Mouse (Mus musculus) adrenal gland, adult 8-10 months (tissue): Measurements from ENCODE around the gene Zfp473. TPM values are rescaled to one million over a fixed set of nuclear protein-coding genes. Genes with fewer than 3 reads are reported as not detected.
"Not testable (repeated sequence)": the region's sequence is repeated elsewhere in the genome, so short reads cannot be mapped to it uniquely, and the experiment has no call there.

Experiments used
- DNase-seq: peaks from one replicate; pipeline ENCODE4 v3.0.0; 2022
- total RNA-seq, 4 experiments: library from RNA; stranded (reverse); gene quantifications; 2 replicates each; pipeline ENCODE4 v1.2.4; 2022

The Zfp473 gene
- total RNA-seq: 1 to 10 TPM in 1 of 4 experiments, under 1 TPM in 3; 0.35 to 1.1 (median 0.41) TPM

DNA sequence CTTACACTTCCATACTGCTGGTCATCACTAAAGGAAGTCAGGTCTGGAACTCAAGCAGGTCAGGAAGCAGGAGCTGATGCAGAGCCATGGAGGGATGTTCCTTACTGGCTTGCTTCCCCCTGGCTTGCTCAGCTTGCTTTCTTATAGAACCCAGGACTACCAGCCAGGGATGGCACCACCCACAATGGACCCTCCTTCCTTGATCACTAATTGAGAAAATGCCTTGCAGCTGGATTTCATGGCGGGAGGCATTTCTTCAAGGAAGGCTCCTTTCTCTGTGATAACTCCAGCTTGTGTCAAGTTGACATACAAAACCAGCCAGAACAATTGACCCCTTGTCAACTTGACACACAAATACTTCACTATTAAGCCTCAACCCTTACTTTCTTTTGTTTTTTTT, at the start of gene Zfp473:
Gene Zfp473, minus strand, starts transcription at position 101 of the 400 bp plus-strand sequence.
- not testable (repeated sequence) for DNase-seq

DNA sequence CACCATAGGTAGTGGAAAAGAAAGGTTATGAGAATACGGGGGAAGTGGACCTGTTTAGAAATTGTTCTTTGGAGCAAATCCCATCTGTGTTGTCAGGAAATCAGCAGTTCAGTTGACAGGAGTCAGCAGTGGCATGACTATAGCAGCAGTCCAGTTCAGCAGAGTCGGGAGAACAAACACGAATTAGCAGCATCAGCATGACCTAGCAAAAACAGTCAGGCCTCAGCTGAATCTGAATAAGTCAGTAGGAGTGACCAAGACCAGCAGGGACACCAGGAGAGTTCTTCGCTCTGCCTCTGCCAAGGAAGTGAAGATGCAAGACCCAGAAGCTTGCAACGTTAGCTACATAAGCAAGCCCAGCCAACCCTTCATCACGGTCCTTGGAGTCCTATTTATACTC, 41.9 kb upstream of the Zfp473 start:
- no peak for DNase-seq

DNA sequence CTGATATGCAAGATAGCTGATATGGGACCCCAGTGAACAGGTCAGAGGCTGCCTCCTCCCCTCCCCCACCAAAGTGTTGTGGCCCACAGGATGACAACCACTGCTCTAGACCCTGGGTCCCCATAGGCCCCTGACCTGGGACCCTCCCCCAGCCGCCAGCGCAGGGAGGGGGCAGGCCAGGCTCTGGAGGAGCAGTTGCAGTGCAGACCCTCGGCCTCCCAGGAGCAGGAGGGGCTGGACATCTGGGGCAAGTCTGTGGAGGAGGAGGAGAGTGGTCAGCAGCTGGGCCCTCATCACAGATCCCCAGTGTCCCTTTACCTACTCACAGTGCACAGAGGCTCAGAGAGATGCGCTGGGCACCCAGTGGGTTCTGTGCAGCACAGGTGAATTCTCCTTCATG, 39.2 kb upstream of the Zfp473 start:
- DNase-seq: no peak

DNA sequence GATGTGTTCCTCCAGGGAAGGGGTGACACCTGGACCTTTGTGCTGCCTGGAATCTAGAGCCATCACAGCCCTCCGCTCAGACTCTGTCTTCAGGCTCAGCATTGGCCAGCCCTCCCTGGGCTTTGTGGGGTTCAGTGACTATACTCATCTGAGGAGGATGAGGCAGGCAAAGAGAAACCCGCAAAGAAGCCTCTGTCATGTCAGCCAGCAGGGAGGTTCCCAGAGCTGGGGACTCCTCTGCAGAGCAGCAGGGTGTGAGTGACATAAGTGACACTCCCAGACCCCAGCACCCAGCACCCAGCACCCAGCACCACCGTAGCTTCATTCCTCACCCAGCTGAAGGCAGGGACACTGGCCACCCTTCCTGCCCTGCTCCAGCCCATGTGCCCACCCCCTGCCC, 38.7 kb upstream of the Zfp473 start:
- no peak for DNase-seq

DNA sequence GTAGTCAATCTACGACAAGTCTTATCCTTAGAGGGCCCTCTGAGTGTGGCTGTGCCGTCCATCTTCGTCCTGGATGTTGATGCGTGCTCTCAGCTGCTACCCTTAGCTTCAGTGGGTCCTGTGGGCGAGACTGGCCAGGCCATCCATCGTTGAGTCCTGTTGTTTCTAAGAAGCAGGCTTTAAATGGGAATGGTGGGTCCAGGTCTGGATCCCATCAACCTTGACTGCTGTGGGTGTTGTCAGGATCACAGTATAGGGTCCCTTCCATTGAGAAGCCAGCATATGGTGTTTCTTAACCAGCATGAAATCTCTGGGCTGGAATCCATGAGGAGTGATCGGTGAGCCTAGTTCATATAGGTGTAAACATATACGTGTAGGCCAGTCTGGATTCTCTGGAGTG, 29.3 kb upstream of the Zfp473 start:
- DNase-seq: no peak

DNA sequence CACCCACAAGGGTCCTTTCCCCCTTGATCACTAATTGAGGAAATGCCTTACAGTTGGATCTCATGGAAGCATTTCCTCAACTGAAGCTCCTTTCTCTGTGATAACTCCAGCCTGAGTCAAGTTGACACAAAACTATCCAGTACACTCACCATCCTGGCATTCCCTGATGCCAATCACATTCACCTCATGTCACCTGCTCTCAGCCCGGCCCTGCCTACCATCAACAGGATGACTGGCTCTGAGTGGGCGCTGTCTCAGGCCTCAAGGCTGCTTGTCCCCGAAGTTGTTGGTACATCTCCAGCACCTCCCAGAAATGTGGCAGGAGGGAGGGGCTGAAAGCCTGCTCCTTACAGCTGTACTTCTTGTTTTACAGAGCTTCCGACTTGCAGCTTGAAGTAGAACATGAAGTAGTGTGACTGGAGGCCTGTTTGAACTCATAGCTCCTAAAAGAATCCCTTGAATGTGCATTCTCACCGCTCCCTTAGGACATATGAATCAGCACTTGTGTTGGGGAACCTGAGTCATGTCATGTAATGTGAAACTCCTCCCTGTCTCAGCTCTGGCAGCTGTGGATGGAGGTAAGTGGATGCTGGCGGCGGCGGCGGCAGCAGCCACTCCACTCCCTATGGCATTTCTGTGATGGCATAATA, 26.1 kb upstream of the Zfp473 start:
- no peak for DNase-seq

DNA sequence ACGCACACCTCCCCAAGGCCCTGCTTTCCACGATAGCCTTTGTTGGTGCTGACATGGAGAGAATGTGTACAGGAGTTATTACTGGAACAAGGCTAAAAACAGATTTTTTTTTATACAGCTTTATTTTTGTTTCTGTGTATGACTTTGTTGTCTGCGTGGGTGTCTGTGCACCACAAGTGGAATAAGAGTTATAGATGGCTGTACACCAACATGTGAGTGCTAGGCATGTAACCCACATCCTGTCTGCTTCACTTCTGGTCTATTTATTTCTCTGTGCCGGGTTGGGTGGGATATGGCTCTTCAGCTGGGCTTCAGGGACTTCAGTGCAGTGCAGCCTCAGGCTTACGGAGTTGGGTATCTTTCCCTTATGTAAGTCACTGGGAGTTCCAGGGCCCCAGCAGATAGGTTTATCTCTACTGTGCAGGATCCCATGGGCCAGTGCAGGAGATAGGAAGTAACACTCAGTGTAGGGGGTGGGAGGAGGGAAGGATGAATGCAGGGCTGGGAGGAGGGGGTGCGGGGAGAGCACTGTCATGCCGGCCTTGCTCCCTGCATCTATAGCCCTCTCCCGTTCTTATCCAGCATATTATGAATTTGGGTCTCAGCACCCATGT, 21.8 kb upstream of the Zfp473 start:
- no peak for DNase-seq

DNA sequence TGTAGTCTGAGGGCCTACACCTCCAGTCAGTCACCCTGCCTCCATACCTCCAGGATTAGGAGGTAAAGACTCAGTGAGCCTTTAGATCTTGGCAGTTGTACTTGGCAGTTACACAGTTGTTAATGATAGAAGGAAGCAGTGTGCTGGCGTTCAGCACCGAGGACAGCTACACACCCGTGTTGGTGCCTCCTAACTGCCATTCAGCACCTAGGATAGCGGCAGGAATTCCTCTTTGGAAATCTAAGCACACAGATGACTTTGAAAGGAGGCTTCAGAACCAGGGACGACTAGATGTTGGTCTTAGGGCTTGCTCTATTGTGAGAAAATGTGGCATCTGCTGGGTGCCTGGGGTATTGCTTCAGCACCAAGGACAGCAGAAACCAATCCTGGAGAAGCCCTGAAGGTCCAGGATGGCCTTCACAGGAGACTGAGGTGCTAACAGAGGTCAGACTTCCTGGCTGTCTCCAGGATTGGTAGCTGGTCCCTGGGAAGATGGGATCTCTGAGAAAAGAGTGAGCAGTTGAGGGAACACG, 19.3 kb upstream of the Zfp473 start:
- DNase-seq: peak; percentile 40

DNA sequence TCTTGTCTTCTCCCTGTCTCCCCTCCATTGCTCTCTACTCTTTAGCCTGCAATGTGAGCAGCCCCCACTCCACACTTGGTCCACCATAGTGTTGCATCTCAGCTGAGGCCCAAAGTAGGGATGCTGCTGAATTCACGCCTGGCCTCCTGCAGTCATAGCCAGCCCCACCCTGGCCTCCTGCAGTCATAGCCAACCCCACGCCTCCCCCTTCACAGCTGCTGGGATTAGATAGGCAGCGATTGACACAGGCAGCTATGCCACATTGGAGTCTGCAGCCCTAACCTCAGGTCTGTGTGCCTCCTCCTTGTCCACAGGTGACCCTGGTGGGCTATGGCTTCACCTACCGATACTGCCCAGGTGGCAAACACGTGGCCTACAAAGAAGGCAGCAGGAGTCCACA, 17.3 kb upstream of the Zfp473 start:
- no peak for DNase-seq

DNA sequence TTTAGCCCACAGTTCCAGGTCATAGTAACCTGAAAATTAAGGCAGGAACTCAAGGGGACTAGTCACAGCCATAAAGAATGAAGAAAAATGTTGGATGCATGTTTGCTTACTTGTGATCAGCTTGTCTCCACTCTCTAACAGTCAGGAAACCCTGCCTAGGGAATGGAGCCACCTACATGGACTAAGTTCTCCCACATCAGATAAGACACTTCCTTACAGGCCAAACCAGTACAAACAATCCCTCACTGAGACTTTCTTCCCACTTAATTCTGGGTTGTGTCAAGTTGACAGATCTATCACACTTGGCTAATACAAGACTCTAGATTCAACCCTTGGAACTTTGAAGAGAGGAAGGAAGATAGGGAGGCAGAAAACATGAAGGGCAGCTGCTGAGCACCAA, 9.5 kb upstream of the Zfp473 start:
- DNase-seq: no peak

DNA sequence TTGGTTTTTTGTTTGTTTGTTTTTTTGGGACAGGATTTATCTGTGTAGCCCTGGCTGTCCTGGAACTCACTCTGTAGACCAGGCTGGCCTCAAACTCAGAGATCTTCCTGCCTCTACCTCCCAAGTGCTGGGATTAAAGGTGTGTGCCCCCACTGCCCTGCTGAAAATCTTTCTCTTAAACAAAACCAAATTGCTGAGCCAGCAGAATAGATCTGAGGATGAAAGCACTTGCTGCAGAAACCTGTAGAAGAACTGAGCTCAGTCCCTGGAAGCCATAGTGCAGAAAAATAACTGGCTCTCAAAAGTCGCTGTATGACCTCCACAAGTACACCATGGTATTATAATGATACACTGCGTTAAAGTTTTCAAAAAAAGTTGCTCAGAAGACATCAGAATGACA, 6.3 kb upstream of the Zfp473 start:
- no peak for DNase-seq

DNA sequence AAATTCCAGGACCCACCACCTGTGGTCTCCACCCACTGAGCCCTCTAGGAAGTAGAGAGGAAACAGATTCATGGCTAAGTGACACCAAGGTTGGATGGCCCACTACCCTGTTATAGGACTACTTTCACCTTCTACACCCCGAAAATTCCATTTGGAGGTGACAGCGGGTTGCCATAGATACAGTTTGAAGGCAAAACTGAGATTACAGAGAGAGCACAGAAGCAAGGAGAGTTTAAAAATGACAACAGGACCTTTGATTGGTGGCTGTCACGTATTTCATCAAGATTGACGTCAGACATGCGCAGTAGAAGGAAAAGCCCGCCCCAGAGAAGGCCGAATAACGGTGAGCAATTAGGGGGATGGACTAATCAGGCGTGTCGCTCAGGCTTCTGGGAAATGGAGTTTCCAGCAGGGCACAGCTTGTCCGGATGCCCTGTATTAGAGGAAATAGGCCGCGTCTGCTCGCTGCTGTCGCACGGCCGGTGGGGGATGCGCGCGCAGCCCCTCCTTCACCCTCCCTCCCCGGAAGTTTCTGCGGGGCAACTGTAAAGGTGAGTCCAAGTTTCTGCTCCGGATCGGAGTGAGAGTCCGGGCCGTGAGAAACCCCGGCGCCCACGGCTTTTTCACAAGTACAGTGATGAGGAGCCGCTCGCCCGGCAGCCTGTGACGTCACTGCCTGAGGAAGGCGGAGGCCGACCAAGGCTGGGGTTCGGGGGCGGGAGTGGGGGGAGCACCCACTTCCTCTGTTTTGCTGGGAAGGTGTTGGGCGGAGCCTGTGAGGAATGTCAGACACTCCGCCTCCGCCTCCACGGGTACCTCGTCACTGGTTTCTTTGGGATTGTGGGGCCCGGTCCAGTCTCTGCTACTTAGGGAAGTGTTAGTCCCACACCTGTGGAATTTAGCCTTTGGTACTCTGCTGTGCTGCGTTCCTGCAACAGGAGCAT, 2.5 kb downstream of the Zfp473 start, which contains the start of gene Vrk3:
Gene Vrk3, plus strand, starts transcription at position 313 of the 944 bp plus-strand sequence.
- DNase-seq: peak; percentile 98

DNA sequence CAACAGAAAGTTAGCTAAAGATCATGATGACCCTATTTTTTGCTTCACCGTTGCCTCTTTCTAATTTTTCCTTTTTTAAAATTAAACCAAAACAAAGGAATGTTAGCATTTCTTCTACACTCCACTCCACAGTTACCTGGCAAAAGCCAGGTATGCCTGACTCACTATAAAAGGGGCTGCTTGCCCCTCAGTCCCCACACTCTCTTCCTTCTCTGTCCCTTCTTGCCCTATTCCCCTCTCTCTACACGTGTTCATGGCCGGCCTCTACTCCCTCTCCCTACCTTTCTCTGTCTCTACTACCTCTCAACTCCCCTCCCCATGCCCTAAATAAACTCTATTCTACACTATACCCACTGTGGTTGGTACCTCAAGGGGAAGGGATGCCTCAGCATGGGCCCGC, 3.7 kb downstream of the Zfp473 start:
- no peak for DNase-seq

DNA sequence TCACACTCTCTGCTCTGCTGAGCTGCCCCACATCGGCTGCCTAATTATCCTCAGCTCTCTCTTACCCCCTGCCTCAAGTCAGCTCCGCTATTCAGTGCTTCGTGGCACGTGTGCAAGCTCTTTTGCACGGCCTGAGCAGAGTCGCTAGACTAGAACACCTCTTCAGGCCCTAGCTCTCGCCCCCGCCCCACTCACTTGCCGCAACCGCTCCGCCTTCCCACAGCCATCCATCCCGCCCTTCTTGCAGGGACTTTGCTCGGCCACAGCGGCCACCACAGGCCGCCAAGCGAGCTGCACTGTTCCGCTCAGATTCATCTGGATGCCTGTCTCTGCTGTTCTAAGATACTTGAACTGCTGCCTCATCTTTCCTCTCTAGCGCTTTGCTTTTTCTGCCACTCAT, 5.8 kb downstream of the Zfp473 start:
- peak; percentile 49 for DNase-seq

DNA sequence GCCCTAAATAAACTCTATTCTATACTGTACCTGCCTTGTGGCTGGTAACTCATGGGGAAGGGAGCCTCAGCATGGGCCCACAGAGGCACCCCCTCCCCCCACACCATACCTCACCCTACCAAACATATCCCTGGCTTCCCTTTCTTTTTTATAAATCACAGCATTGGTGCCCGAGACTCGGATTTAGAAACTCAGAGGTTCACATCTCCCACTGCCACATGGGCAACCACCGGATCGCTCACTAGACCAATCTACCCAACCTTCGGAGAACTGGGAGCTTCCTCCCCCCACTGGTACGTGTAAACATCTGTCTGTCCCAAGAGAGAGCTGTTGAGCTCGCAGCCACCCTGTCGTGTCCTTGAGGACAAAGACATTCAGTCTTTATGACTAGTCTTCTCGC, 6.6 kb downstream of the Zfp473 start:
- no peak for DNase-seq

DNA sequence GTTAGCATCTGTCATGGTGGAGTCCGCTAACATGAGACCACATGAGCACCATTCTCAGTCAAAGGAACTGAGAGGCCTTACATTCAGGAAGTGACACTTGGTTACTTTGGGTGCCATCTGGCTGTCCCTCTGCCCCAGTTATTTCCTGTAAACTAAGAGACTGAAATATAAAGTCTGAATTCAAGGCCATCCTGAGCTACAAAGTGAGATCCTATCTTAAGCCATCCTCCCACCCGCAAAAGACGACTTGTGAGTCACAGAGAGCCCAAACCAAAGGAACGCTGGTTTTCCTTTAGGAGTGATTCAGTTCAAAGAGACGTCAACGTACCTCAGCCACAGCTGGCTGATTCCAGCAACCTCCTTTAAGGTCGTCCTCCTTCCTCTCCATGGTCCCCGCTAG, 9.5 kb downstream of the Zfp473 start:
- DNase-seq: no peak

DNA sequence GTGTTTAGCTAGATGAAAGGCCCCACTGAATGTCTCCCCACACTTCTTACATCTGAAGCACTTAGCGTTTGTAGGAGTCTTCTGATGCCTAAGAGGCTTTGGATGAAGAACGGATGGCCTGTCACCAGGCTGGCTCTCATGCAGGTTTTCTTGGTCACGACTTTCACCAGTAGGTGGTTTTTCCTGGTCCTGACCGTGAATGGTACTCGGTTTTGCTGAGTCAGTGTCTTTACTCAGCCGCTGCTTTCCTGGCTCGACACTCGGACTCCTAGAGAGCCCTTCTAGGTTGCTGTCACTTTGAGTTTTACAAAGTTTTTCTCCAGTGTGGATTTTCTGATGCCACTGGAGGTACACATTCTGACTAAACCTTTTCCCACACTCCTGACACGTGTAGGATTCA, 17.1 kb downstream of the Zfp473 start:
- no peak for DNase-seq

DNA sequence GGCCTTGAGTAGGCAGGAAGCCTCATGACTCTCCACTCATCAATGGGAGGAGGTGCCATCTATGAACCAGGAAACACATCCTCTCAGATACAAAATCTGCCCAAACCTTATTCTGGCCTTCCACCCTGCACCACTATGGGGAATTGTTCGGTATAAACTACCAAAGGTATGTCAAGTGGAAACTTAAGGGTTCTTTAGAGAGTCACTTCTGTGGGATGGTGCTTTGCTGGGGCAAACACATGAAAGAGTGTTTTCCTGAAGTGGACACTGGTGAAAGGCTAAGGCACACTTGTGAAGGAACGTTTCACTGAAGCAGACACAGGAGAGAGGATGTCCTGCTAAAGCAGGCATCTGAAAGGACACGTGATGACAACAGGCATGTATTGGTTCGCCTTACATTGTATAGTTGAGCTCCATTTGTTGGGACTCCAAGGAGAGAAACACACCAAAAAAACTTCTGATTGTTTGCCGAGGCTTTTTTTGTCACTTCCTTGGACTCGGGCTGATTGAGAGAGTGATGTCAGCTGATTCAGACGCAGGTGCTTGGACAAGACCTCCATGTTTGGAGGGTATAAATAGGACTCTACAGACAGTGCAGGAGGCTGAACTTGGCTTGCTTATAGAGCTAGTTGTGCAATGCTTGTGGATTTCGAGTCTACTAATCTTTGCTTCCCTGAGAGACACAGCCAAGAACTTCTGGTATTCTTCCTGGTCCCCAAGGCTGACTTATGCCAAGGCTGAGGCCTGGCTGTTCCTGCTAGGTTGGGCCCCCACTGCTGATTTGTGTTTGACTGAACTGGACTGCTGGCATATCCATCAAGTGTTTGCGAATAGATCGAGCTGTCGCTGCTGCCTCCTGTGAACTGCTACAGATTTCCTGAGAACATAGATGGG, 22.5 kb downstream of the Zfp473 start:
- DNase-seq: no peak

DNA sequence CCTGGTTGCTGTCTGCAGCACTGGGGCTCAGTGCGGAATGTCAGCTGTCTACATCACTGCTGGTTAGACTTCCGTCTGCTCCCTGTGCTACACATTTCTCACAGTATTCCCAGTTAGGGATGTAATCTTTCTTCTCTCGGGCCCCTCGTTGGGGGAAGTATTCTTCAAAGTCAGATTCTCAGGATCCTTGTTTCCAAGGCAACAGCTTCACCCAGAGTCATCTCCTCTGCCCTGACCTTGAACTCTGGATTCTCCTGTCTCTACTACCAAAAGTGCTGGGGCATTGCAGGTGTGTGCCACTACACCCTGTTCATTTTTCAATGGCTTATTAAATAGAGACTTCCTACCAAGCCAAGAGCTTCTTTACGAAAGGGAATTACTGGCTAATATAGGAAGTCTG, 23.7 kb downstream of the Zfp473 start:
- DNase-seq: no peak

DNA sequence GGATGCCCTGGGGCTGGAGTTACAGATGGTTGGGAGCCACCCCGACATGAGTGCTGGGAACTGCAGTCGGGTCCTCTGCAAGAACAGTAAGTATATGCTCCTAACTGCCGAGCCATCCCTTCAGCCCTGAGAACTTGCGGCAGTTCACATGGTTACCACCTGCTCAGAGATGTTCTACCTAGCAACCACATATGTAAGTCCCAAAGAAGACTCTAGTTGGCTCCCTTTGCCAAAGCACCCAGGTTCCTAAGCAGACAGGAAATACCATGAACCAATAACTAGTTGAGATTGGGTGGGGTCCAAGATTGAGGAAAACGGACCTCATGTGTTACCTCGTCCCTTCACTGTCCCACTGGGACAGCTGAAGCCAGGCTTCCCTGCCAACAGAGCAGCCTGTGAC, 24.5 kb downstream of the Zfp473 start:
- no peak for DNase-seq

DNA sequence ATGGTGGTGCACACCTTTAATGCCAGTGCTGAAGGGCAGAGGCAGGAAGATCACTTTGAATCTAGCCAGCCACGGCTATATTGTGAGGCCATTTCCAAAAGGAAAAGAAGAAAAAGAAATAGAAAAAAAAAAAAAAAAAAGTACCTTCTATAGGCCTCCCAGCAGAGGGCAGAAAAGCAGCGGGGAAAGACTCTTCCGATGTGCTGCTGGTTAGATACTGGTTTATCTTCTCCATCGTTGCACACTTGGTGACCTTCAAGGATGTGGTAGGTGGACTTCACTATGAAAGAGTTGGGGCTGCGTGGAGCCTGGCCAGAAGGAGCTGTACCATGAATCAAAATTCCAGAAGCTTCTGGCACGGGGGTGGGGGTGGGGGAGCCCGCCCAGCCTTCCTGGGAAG, 26.5 kb downstream of the Zfp473 start:
- no peak for DNase-seq

DNA sequence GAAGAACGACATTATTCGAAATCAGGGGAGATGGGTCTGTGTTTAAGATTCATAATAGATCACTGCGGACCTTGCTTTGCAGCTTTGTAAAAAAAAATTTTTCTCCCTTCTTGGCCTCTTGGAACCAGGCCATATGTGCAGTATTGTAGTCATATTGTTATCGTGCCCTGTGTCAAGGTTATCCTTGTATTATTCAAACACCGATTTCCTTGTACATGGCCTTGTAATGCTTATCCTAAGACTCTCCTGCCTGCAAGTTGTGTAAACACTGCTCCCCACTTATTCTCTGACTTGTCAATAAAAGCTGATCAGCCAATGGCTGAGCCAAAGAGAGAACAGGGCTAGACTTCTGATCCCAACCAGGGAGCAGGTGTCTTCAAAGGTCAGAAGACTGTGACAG, 28.8 kb downstream of the Zfp473 start:
- DNase-seq: no peak
